Mouse (Mus musculus) limb, embryonic 15.5 days (tissue): ENCODE results near the gene Rdx. TPM values are rescaled to one million over a fixed set of nuclear protein-coding genes. Genes with fewer than 3 reads are reported as not detected.

Source experiments
- ATAC-seq: fragments of 200-750 bp; cut with Nextera tagmentation; 2 replicates; pipeline ENCODE4 v1.8.0; 2017; ENCODE audit warnings: low read depth, moderate TSS enrichment; ENCODE audit not compliant: insufficient number of reproducible peaks, low FRiP score, low TSS enrichment
- H3K27ac ChIP-seq: fragments of 300-500 bp; sonication (generic); 2 replicates; pipeline ENCODE4 v1.5.1; 2015; ENCODE audit warnings: moderate library complexity, mild to moderate bottlenecking, inconsistent platforms
- H3K27me3 ChIP-seq: fragments of 300-500 bp; sonication (generic); 2 replicates; pipeline ENCODE4 v1.6.1; 2015; ENCODE audit warnings: inconsistent platforms
- H3K36me3 ChIP-seq: fragments of 300-500 bp; sonication (generic); 2 replicates; pipeline ENCODE4 v1.6.1; 2015; ENCODE audit warnings: inconsistent platforms
- H3K4me1 ChIP-seq: fragments of 300-500 bp; sonication (generic); 2 replicates; pipeline ENCODE4 v1.6.1; 2015; ENCODE audit warnings: inconsistent platforms
- H3K4me2 ChIP-seq: fragments of 300-500 bp; sonication (generic); 2 replicates; pipeline ENCODE4 v1.6.1; 2015; ENCODE audit warnings: mild to moderate bottlenecking, inconsistent platforms
- H3K4me3 ChIP-seq: fragments of 300-500 bp; sonication (generic); 2 replicates; pipeline ENCODE4 v1.5.1; 2015; ENCODE audit warnings: mild to moderate bottlenecking, inconsistent platforms
- H3K9ac ChIP-seq: fragments of 300-500 bp; sonication (generic); 2 replicates; pipeline ENCODE4 v1.6.1; 2015; ENCODE audit warnings: inconsistent platforms
- H3K9me3 ChIP-seq: fragments of 300-500 bp; sonication (generic); 2 replicates; pipeline ENCODE4 v1.6.1; 2016; ENCODE audit warnings: inconsistent platforms
- WGBS: fragments of 180-500 bp; shearing (Covaris S2); methylation state at CpG from one replicate; pipeline ENCODE4 v1.1.7; 2015; 5-methylcytosine and 5-hydroxymethylcytosine counted together
- polyA plus RNA-seq: library from polyadenylated mRNA; unstranded; fragments of >200 nt; fragmentation: Nextera tagmentation; extraction: Ambion mirVana; gene quantifications from 2 replicates; pipeline ENCODE4 v1.2.1, GENCODE M21; 2015

Gene Rdx
- polyA plus RNA-seq, 1 experiment from 2014 or later, result 111 TPM

GRCm38 (mm10) chr9:52095666-52096065, 48.7 kb downstream of the Rdx start:
- no peak overlapping the region for H3K9ac ChIP-seq
- H3K27ac ChIP-seq, result no peak overlapping the region
- no peak overlapping the region for H3K4me3 ChIP-seq
- no peaks in the 10 kb centered on the region for H3K27me3 ChIP-seq
- no peak for ATAC-seq
- WGBS, result 76% methylated on average over 3 of the region's 3 CpGs
- 0 out of 2 replicates have a peak, but pooled peaks cover 4% of the 10 kb centered on the region for H3K36me3 ChIP-seq
- no peak overlapping the region for H3K4me2 ChIP-seq
- H3K4me1 ChIP-seq, result peaks cover 4% of the 10 kb centered on the region; the same call in 1 of the 2 replicates
- no peaks in the 10 kb centered on the region for H3K9me3 ChIP-seq

- no peaks in the 10 kb centered on the region for H3K9me3 ChIP-seq
- no peak overlapping the region for H3K27ac ChIP-seq
- no peaks in the 10 kb centered on the region for H3K27me3 ChIP-seq
- WGBS, result 30% methylated on average over 1 of the region's 1 CpGs
- 0 out of 2 replicates have a peak, but pooled peaks cover 4% of the 10 kb centered on the region for H3K36me3 ChIP-seq
- no peak for ATAC-seq
- H3K4me1 ChIP-seq, result peaks cover 9% of the 10 kb centered on the region
- no peak overlapping the region for H3K4me2 ChIP-seq
- H3K9ac ChIP-seq, result no peak overlapping the region
- no peak overlapping the region for H3K4me3 ChIP-seq
Observed at GRCm38 (mm10) chr9:52097386-52097785, 50.4 kb downstream of the Rdx start.

GRCm38 (mm10) chr9:52098600-52098999, 51.6 kb downstream of the Rdx start:
- H3K9me3 ChIP-seq, result no peaks in the 10 kb centered on the region
- H3K4me1 ChIP-seq, result peaks cover 12% of the 10 kb centered on the region
- H3K27ac ChIP-seq, result no peak overlapping the region
- no peak overlapping the region for H3K4me3 ChIP-seq
- no peaks in the 10 kb centered on the region for H3K27me3 ChIP-seq
- H3K36me3 ChIP-seq, result no peaks in the 10 kb centered on the region
- under 1% methylated on average over 7 of the region's 7 CpGs for WGBS
- H3K9ac ChIP-seq, result no peak overlapping the region
- no peak for ATAC-seq
- H3K4me2 ChIP-seq, result no peak overlapping the region

- H3K9me3 ChIP-seq, result no peaks in the 10 kb centered on the region
- no peak for ATAC-seq
Observed at GRCm38 (mm10) chr9:52100426-52100825, 53.5 kb downstream of the Rdx start.

GRCm38 (mm10) chr9:52102060-52102844, 55.3 kb downstream of the Rdx start:
- no peaks in the 10 kb centered on the region for H3K27me3 ChIP-seq
- no peaks in the 10 kb centered on the region for H3K36me3 ChIP-seq
- H3K9ac ChIP-seq, result no peak overlapping the region
- WGBS, result 62% methylated on average over 13 of the region's 13 CpGs
- H3K4me3 ChIP-seq, result no peak overlapping the region
- no peak overlapping the region for H3K4me2 ChIP-seq
- H3K9me3 ChIP-seq, result no peaks in the 10 kb centered on the region
- H3K4me1 ChIP-seq, result peaks cover 12% of the 10 kb centered on the region
- no peak overlapping the region for H3K27ac ChIP-seq
- ATAC-seq, result 0 out of 2 replicates have a peak, but pooled peaks have one; percentile 14

More at GRCm38 (mm10) chr9:52100426-52100825, 53.5 kb downstream of the Rdx start:
- no peak overlapping the region for H3K4me2 ChIP-seq
- H3K27me3 ChIP-seq, result no peaks in the 10 kb centered on the region
- peaks cover 12% of the 10 kb centered on the region for H3K4me1 ChIP-seq
- H3K9ac ChIP-seq, result no peak overlapping the region
- no peaks in the 10 kb centered on the region for H3K36me3 ChIP-seq
- no peak overlapping the region for H3K27ac ChIP-seq
- 89% methylated on average over 14 of the region's 14 CpGs for WGBS
- H3K4me3 ChIP-seq, result no peak overlapping the region

GRCm38 (mm10) chr9:52103448-52104224, 56.7 kb downstream of the Rdx start:
- Histone ChIP-seq H3K4me2 (no peak overlapping the region), H3K9ac (no peak overlapping the region), H3K36me3 (no peaks in the 10 kb centered on the region), H3K27me3 (no peaks in the 10 kb centered on the region), H3K4me3 (no peak overlapping the region), H3K4me1 (peaks cover 8% of the 10 kb centered on the region; the same call in 1 of the 2 replicates), H3K9me3 (no peaks in the 10 kb centered on the region), H3K27ac (no peak overlapping the region)
- no peak for ATAC-seq
- 73% methylated on average over 9 of the region's 9 CpGs for WGBS

GRCm38 (mm10) chr9:52104225-52104615, 57.2 kb downstream of the Rdx start:
- H3K27ac ChIP-seq, result no peak overlapping the region
- H3K4me2 ChIP-seq, result no peak overlapping the region
- no peaks in the 10 kb centered on the region for H3K9me3 ChIP-seq
- H3K9ac ChIP-seq, result no peak overlapping the region
- H3K36me3 ChIP-seq, result no peaks in the 10 kb centered on the region
- H3K4me1 ChIP-seq, result peaks cover 8% of the 10 kb centered on the region; the same call in 1 of the 2 replicates
- WGBS, result 66% methylated on average over 8 of the region's 8 CpGs
- ATAC-seq, result no peak
- H3K27me3 ChIP-seq, result no peaks in the 10 kb centered on the region
- no peak overlapping the region for H3K4me3 ChIP-seq

- no peak overlapping the region for H3K9ac ChIP-seq
- WGBS, result 83% methylated on average over 6 of the region's 6 CpGs
- H3K27me3 ChIP-seq, result no peaks in the 10 kb centered on the region
- no peaks in the 10 kb centered on the region for H3K36me3 ChIP-seq
- no peaks in the 10 kb centered on the region for H3K9me3 ChIP-seq
- H3K27ac ChIP-seq, result no peak overlapping the region
- H3K4me3 ChIP-seq, result no peak overlapping the region
- no peak overlapping the region for H3K4me2 ChIP-seq
- no peak for ATAC-seq
- H3K4me1 ChIP-seq, result peaks cover 8% of the 10 kb centered on the region; the same call in 1 of the 2 replicates
Observed at GRCm38 (mm10) chr9:52105423-52105822, 58.5 kb downstream of the Rdx start.

- peaks cover 5% of the 10 kb centered on the region; the same call in 1 of the 2 replicates for H3K4me1 ChIP-seq
- H3K27me3 ChIP-seq, result no peaks in the 10 kb centered on the region
- no peaks in the 10 kb centered on the region for H3K9me3 ChIP-seq
- 90% methylated on average over 3 of the region's 3 CpGs for WGBS
- no peak overlapping the region for H3K4me2 ChIP-seq
- H3K4me3 ChIP-seq, result no peak overlapping the region
- H3K36me3 ChIP-seq, result no peaks in the 10 kb centered on the region
- H3K27ac ChIP-seq, result no peak overlapping the region
- H3K9ac ChIP-seq, result no peak overlapping the region
- no peak for ATAC-seq
Observed at GRCm38 (mm10) chr9:52107161-52107560, 60.2 kb downstream of the Rdx start.

GRCm38 (mm10) chr9:52110738-52111137, 63.8 kb downstream of the Rdx start:
- no peak for ATAC-seq
- H3K4me1 ChIP-seq, result no peaks in the 10 kb centered on the region
- H3K27ac ChIP-seq, result no peak overlapping the region
- no peak overlapping the region for H3K4me3 ChIP-seq
- WGBS, result 51% methylated on average over 3 of the region's 3 CpGs
- no peak overlapping the region for H3K9ac ChIP-seq
- H3K4me2 ChIP-seq, result no peak overlapping the region
- peaks cover 6% of the 10 kb centered on the region for H3K36me3 ChIP-seq
- H3K27me3 ChIP-seq, result no peaks in the 10 kb centered on the region
- no peaks in the 10 kb centered on the region for H3K9me3 ChIP-seq

- H3K27ac ChIP-seq, result no peak overlapping the region
- no peak for ATAC-seq
- H3K4me2 ChIP-seq, result no peak overlapping the region
- H3K4me1 ChIP-seq, result no peaks in the 10 kb centered on the region
- H3K36me3 ChIP-seq, result peaks cover 20% of the 10 kb centered on the region
- no peak overlapping the region for H3K4me3 ChIP-seq
- WGBS, result 89% methylated on average over 5 of the region's 5 CpGs
- no peaks in the 10 kb centered on the region for H3K9me3 ChIP-seq
- H3K27me3 ChIP-seq, result no peaks in the 10 kb centered on the region
- no peak overlapping the region for H3K9ac ChIP-seq
Observed at GRCm38 (mm10) chr9:52113091-52113490, 66.1 kb downstream of the Rdx start.

- Histone ChIP-seq H3K36me3 (peaks cover 33% of the 10 kb centered on the region), H3K27me3 (no peaks in the 10 kb centered on the region), H3K4me3 (no peak overlapping the region), H3K4me1 (no peaks in the 10 kb centered on the region), H3K9ac (no peak overlapping the region), H3K9me3 (no peaks in the 10 kb centered on the region), H3K27ac (no peak overlapping the region), H3K4me2 (no peak overlapping the region)
- no peak for ATAC-seq
- WGBS, result 86% methylated on average over 4 of the region's 4 CpGs
Observed at GRCm38 (mm10) chr9:52119212-52119611, 72.2 kb downstream of the Rdx start.
